9 mouse cellular contexts compared by ENCODE assay signal in the genomic region with DNA sequence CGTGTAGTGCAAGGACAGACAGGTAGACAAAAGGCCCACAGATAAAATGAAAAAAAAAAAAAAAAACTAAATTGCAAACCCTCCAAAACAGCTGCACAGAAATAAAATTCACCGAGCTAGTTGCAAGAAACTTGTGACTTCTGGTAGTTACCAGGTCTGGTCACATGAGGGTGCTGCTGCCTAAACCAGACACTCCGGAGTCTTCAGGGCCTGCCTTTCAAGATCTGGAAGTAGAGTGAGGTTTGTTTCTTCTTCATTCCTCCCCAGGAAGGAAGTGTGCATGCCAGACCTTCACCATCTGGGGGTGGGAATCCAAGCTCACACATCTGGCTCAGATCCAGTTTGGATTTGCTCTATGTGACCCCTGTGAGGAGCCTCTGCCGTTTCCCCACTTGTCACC. TPM values are rescaled to one million over a fixed set of nuclear protein-coding genes. Genes with fewer than 3 reads are reported as not detected.
DNase-seq lines count a peak whose midpoint lies in the region; ATAC-seq and TF ChIP-seq lines count a peak whose summit lies in the region.
"Had no signal": no experiment of that assay in that cellular context is flagged by ENCODE, and none has a peak within 500 bp of the region (broad histone marks: within the 10 kb centered on the region; RNA-seq: fewer than 3 reads in every experiment).

No protein-coding gene starts in this region.

- peak; percentile 70 for DNase-seq in adrenal gland, postnatal 10 days
- no peak for DNase-seq in adrenal gland, adult 2 months
- DNase-seq in kidney, postnatal 0 days (ENCODE audit: low spot score): peak; percentile 87
- no peak for DNase-seq in kidney, adult 11 months
- DNase-seq in CD8-positive naive resting alpha-beta T cell, adult 2 months (ENCODE audit: low read depth in 2 of 2, low spot score in 2 of 2): peak; percentile 30 to 66
- peak; percentile 58 for DNase-seq in limb, embryonic 10.5 days (ENCODE audit: low spot score)
- DNase-seq in right cerebral cortex, postnatal 14 days: peak; percentile 72

- ATAC-seq in kidney, postnatal 0 days (replicated peaks; ENCODE audit: low FRiP score, low read depth): no peak
- ATAC-seq in common myeloid progenitor, adult 5-6 weeks (replicated peaks; ENCODE audit: low read depth, poor library complexity, severe bottlenecking): peak; percentile 72

- no peaks in the 10 kb centered on the region for H3K27me3 ChIP-seq in kidney, postnatal 0 days (ENCODE audit: insufficient read depth, low read length)
- H3K27me3 ChIP-seq in limb, embryonic 10.5 days (ENCODE audit: low read depth, poor library complexity, severe bottlenecking): no peaks in the 10 kb centered on the region
- H3K27me3 ChIP-seq: heart, embryonic 15.5 days had no signal

- no peaks in the 10 kb centered on the region for H3K4me1 ChIP-seq in kidney, postnatal 0 days (replicated peaks; ENCODE audit: insufficient read depth, low read length)
- peaks cover 9% of the 10 kb centered on the region for H3K4me1 ChIP-seq in limb, embryonic 10.5 days
- H3K4me1 ChIP-seq: heart, embryonic 15.5 days had no signal

- no peak overlapping the region for H3K27ac ChIP-seq in kidney, postnatal 0 days
- H3K27ac ChIP-seq in limb, embryonic 10.5 days: peak overlapping the region; percentile 25; the same call in 1 of the 2 replicates
- H3K27ac ChIP-seq: heart, embryonic 15.5 days had no signal

- no peak overlapping the region for H3K4me2 ChIP-seq in kidney, postnatal 0 days (ENCODE audit: low read length)
- H3K4me2 ChIP-seq: heart, embryonic 15.5 days had no signal

- no peak overlapping the region for H3K9ac ChIP-seq in kidney, postnatal 0 days (ENCODE audit: low read depth, low read length)
- H3K9ac ChIP-seq: heart, embryonic 15.5 days had no signal

- no peak overlapping the region for H3K4me3 ChIP-seq in kidney, postnatal 0 days (replicated peaks; ENCODE audit: low read depth, low read length)
- H3K4me3 ChIP-seq in limb, embryonic 10.5 days: no peak overlapping the region
- H3K4me3 ChIP-seq: heart, embryonic 15.5 days had no signal

- peaks cover 16% of the 10 kb centered on the region for H3K36me3 ChIP-seq in kidney, postnatal 0 days (ENCODE audit: insufficient read depth, low read length)
- peaks cover 29% of the 10 kb centered on the region for H3K36me3 ChIP-seq in limb, embryonic 10.5 days

- no peaks in the 10 kb centered on the region for H3K9me3 ChIP-seq in kidney, postnatal 0 days (replicated peaks; ENCODE audit: low read length)
- no peaks in the 10 kb centered on the region for H3K9me3 ChIP-seq in limb, embryonic 10.5 days (replicated peaks)
- H3K9me3 ChIP-seq: heart, embryonic 15.5 days had no signal

- peak; percentile 77 for TF ChIP-seq CTCF in kidney, postnatal 0 days (IDR thresholded peaks at IDR 0.05; ENCODE audit: low read depth)

- WGBS in kidney, postnatal 0 days: 15% methylated on average over 4 of the region's 4 CpGs
- WGBS in limb, embryonic 10.5 days: 28% methylated on average over 4 of the region's 4 CpGs

RNA-seq across cellular contexts. Expression of a gene that starts 7.6 kb away (rescaled TPM):
- total RNA-seq in adrenal gland, postnatal 10 days (2021): 100 to 1,000 TPM; 149 to 179 TPM
- 100 to 1,000 TPM; 324 to 579 TPM for total RNA-seq in adrenal gland, adult 2 months (2021)
- 702 and 1,082 TPM in 2 replicates for polyA plus RNA-seq in adrenal gland, adult 2 months (2012; rRNA removed)
- 14.9 and 16.2 TPM in 2 replicates for polyA plus RNA-seq in kidney, postnatal 0 days (2015; fragmentation: Nextera tagmentation; extraction: Ambion mirVana)
- 1.3 and 2.1 TPM in 2 replicates for total RNA-seq in common myeloid progenitor, adult 5-6 weeks (2017)
- polyA plus RNA-seq in limb, embryonic 10.5 days (2016; fragmentation: Nextera tagmentation; extraction: Ambion mirVana): 26.7 and 38.1 TPM in 2 replicates

Comparison
In these comparisons a context has a peak if more than half of its experiments do, and no peak if none do; other contexts are left out.
1. DNase-seq: peak in adrenal gland, postnatal 10 days (single experiment), kidney, postnatal 0 days (single experiment), CD8-positive naive resting alpha-beta T cell, adult 2 months (2 of 2), limb, embryonic 10.5 days (single experiment) and right cerebral cortex, postnatal 14 days (single experiment); none in adrenal gland, adult 2 months (single experiment) and kidney, adult 11 months (single experiment).
2. RNA of a gene that starts 7.6 kb away (total RNA-seq): 324 to 579 TPM in adrenal gland, adult 2 months and 149 to 179 TPM in adrenal gland, postnatal 10 days; 1.3 to 2.1 TPM in common myeloid progenitor, adult 5-6 weeks; every median in the first group is over 10 times any median in the second.